Mouse (Mus musculus): Measurements from ENCODE around the gene Pepd.

DNA sequence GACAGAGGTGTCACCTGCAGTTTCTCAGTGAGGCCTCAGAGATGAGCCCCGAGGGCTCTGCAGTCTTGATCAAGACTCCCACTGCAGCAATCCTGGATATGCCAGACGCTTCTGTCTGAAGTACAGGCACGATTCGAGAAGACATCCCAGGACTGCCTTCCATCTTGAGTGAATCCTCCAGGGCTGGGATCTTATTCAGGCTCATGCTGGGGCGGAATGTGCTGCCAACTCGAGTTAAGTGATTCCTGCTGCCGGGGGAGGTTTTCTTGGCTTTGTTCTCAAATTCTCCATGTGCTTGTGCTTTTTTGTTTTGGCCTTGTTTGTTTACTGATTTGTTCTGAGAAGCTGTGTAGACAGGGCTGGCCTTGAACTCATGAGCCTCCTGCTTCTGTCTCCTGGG, 34.4 kb upstream of the Pepd start:
- TF ChIP-seq CTCF (IDR thresholded peaks at IDR 0.05; ENCODE audit: extremely low read depth, insufficient read depth, low read length), result no peak
- no peak for TF ChIP-seq POLR2A (IDR thresholded peaks at IDR 0.05; ENCODE audit: extremely low read depth, insufficient read depth, low read length)

Measured in cortical plate, adult 2 months (tissue).